Mouse (Mus musculus) lung, embryonic 14.5 days (tissue): Measurements from ENCODE around the gene Nudt15. TPM values are rescaled to one million over a fixed set of nuclear protein-coding genes. Genes with fewer than 3 reads are reported as not detected.

Experiments used
- ATAC-seq: fragments of 200-750 bp; cut with Nextera tagmentation; 2 replicates; pipeline ENCODE4 v1.8.0; 2017; ENCODE audit warnings: mild to moderate bottlenecking, moderate TSS enrichment, moderate library complexity; ENCODE audit not compliant: insufficient read depth
- DNase-seq: peaks from one replicate; pipeline ENCODE4 v3.0.0-alpha.2; 2015
- H3K27ac ChIP-seq: fragments of 300-500 bp; sonication (generic); 2 replicates; pipeline ENCODE4 v1.5.1; 2014; ENCODE audit warnings: low read depth, mild to moderate bottlenecking, moderate library complexity
- H3K27me3 ChIP-seq: fragments of 300-500 bp; sonication (generic); 2 replicates; pipeline ENCODE4 v1.6.1; 2014; ENCODE audit warnings: low read length, control low read depth; ENCODE audit not compliant: insufficient read depth
- H3K36me3 ChIP-seq: fragments of 300-500 bp; sonication (generic); 2 replicates; pipeline ENCODE4 v1.6.1; 2014; ENCODE audit warnings: control low read depth; ENCODE audit not compliant: insufficient read depth
- H3K4me1 ChIP-seq: fragments of 300-500 bp; sonication (generic); 2 replicates; pipeline ENCODE4 v1.6.1; 2014; ENCODE audit warnings: antibody characterized with exemption, control low read depth; ENCODE audit not compliant: insufficient read depth
- H3K4me2 ChIP-seq: fragments of 300-500 bp; sonication (generic); 2 replicates; pipeline ENCODE4 v1.6.1; 2014; ENCODE audit warnings: mild to moderate bottlenecking
- H3K4me3 ChIP-seq: fragments of 300-500 bp; sonication (generic); 2 replicates; pipeline ENCODE4 v1.5.1; 2014; ENCODE audit warnings: low read depth, low read length
- H3K9ac ChIP-seq: fragments of 300-500 bp; sonication (generic); 2 replicates; pipeline ENCODE4 v1.6.1; 2014
- H3K9me3 ChIP-seq: fragments of 300-500 bp; sonication (generic); 2 replicates; pipeline ENCODE4 v1.6.1; 2016; ENCODE audit warnings: low read depth, low read length, control low read depth
- CTCF ChIP-seq: IDR thresholded peaks from 2 replicates; pipeline ENCODE4 v1.5.1; 2016; ENCODE audit warnings: antibody characterized with exemption, low read depth
- WGBS: fragments of 180-500 bp; shearing (Covaris S2); extraction: QIAGEN DNeasy Blood & Tissue Kit; methylation state at CpG from one replicate; pipeline ENCODE4 v1.1.7; 2014; 5-methylcytosine and 5-hydroxymethylcytosine counted together
- polyA plus RNA-seq: library from polyadenylated mRNA; unstranded; fragments of >200 nt; fragmentation: Nextera tagmentation; extraction: Ambion mirVana; gene quantifications from 2 replicates; pipeline ENCODE4 v1.2.1, GENCODE M21; 2014

Nudt15 gene
- polyA plus RNA-seq, 1 experiment from 2014 or later: 9.0 TPM

- Histone ChIP-seq H3K4me2 (no peak overlapping the region; the same call in 1 of the 2 replicates), H3K27ac (peak overlapping the region; percentile 50; the same call in 1 of the 2 replicates), H3K9me3 (no peaks in the 10 kb centered on the region), H3K9ac (no peak overlapping the region), H3K36me3 (no peaks in the 10 kb centered on the region), H3K4me3 (no peak overlapping the region), H3K27me3 (no peaks in the 10 kb centered on the region), H3K4me1 (peaks cover 6% of the 10 kb centered on the region; the same call in 1 of the 2 replicates)
- 18% methylated on average over 3 of the region's 3 CpGs for WGBS
- peak; percentile 61 for DNase-seq
- no peak for ATAC-seq
- TF ChIP-seq CTCF: no peak
These were observed 74.2 kb downstream of the Nudt15 start for GRCm38 (mm10) chr14:73473670-73474460.

- no peak overlapping the region for H3K9ac ChIP-seq
- no peak for ATAC-seq
- no peak overlapping the region for H3K4me2 ChIP-seq
- no peaks in the 10 kb centered on the region for H3K9me3 ChIP-seq
- H3K4me3 ChIP-seq: no peak overlapping the region
- no peaks in the 10 kb centered on the region for H3K27me3 ChIP-seq
- TF ChIP-seq CTCF: no peak
- whole genome bisulfite sequencing: 54% methylated on average over 7 of the region's 7 CpGs
- no peaks in the 10 kb centered on the region for H3K36me3 ChIP-seq
- peak; percentile 42 for DNase-seq
- H3K27ac ChIP-seq: no peak overlapping the region
- peaks cover 6% of the 10 kb centered on the region; the same call in 1 of the 2 replicates for H3K4me1 ChIP-seq
These were observed 75.8 kb downstream of the Nudt15 start for GRCm38 (mm10) chr14:73472205-73472604.

- H3K27me3 ChIP-seq: no peaks in the 10 kb centered on the region
- no peak overlapping the region for H3K9ac ChIP-seq
- no peak overlapping the region for H3K4me2 ChIP-seq
- no peaks in the 10 kb centered on the region for H3K9me3 ChIP-seq
- WGBS: 49% methylated on average over 8 of the region's 8 CpGs
- ATAC-seq: peak; percentile 58
- peak; percentile 35 for DNase-seq
- 0 out of 2 replicates have a peak overlapping the region, but pooled peaks have one; percentile 18 for H3K27ac ChIP-seq
- H3K4me1 ChIP-seq: peaks cover 6% of the 10 kb centered on the region; the same call in 1 of the 2 replicates
- TF ChIP-seq CTCF: no peak
- H3K4me3 ChIP-seq: no peak overlapping the region
- H3K36me3 ChIP-seq: no peaks in the 10 kb centered on the region
These were observed 77.4 kb downstream of the Nudt15 start for GRCm38 (mm10) chr14:73470593-73470992.

GRCm38 (mm10) chr14:73469506-73469905 lies 78.5 kb downstream of the Nudt15 start:
- H3K27me3 ChIP-seq: no peaks in the 10 kb centered on the region
- ATAC-seq: no peak
- H3K4me2 ChIP-seq: no peak overlapping the region
- TF ChIP-seq CTCF: no peak
- peaks cover 5% of the 10 kb centered on the region; the same call in 1 of the 2 replicates for H3K4me1 ChIP-seq
- 80% methylated on average over 7 of the region's 7 CpGs for WGBS
- H3K9me3 ChIP-seq: no peaks in the 10 kb centered on the region
- H3K9ac ChIP-seq: no peak overlapping the region
- no peak for DNase-seq
- H3K27ac ChIP-seq: no peak overlapping the region
- no peaks in the 10 kb centered on the region for H3K36me3 ChIP-seq
- no peak overlapping the region for H3K4me3 ChIP-seq

Other genes starting within 250 kb of the Nudt15 start
- 19.3 and 23.9 TPM in 2 replicates for gene Rb1, start 222.4 kb downstream of the Nudt15 start, polyA plus RNA-seq
- gene Itm2b, start 163.0 kb downstream of the Nudt15 start, polyA plus RNA-seq: 630 and 663 TPM in 2 replicates
- 91.8 and 97.9 TPM in 2 replicates for gene Med4, start 38.2 kb downstream of the Nudt15 start, polyA plus RNA-seq
- gene Sucla2, start 22.9 kb downstream of the Nudt15 start, polyA plus RNA-seq: 102 and 112 TPM in 2 replicates
- gene Gm21750, start 113.0 kb upstream of the Nudt15 start, polyA plus RNA-seq: not detected in 2 replicates